Mouse (Mus musculus) forebrain, embryonic 13.5 days (tissue): Measurements from ENCODE around the gene Blm. TPM values are rescaled to one million over a fixed set of nuclear protein-coding genes. Genes with fewer than 3 reads are reported as not detected.

ENCODE experiments used
- ATAC-seq: fragments of 200-750 bp; cut with Nextera tagmentation; 2 replicates; pipeline ENCODE4 v1.8.0; 2017
- H3K27ac ChIP-seq: fragments of 300-500 bp; sonication (generic); 2 replicates; pipeline ENCODE4 v1.5.1; 2015; ENCODE audit warnings: inconsistent platforms, mild to moderate bottlenecking, moderate library complexity
- H3K27me3 ChIP-seq: fragments of 300-500 bp; sonication (generic); 2 replicates; pipeline ENCODE4 v1.6.1; 2015; ENCODE audit warnings: mild to moderate bottlenecking, inconsistent platforms
- H3K36me3 ChIP-seq: fragments of 300-500 bp; sonication (generic); 2 replicates; pipeline ENCODE4 v1.6.1; 2015; ENCODE audit warnings: mild to moderate bottlenecking, inconsistent platforms; ENCODE audit not compliant: poor library complexity, severe bottlenecking
- H3K4me1 ChIP-seq: fragments of 300-500 bp; sonication (generic); 2 replicates; pipeline ENCODE4 v1.6.1; 2015; ENCODE audit warnings: inconsistent platforms
- H3K4me2 ChIP-seq: fragments of 300-500 bp; sonication (generic); 2 replicates; pipeline ENCODE4 v1.6.1; 2015; ENCODE audit warnings: inconsistent platforms, mild to moderate bottlenecking, moderate library complexity
- H3K4me3 ChIP-seq: fragments of 300-500 bp; sonication (generic); 2 replicates; pipeline ENCODE4 v1.5.1; 2015; ENCODE audit warnings: mild to moderate bottlenecking, inconsistent platforms
- H3K9ac ChIP-seq: fragments of 300-500 bp; sonication (generic); 2 replicates; pipeline ENCODE4 v1.6.1; 2015; ENCODE audit warnings: mild to moderate bottlenecking, inconsistent platforms
- H3K9me3 ChIP-seq: fragments of 300-500 bp; sonication (generic); replicated peaks from 2 replicates; pipeline ENCODE4 v1.6.1; 2016; ENCODE audit warnings: inconsistent platforms
- WGBS: fragments of 180-500 bp; shearing (Covaris S2); methylation state at CpG from one replicate; pipeline ENCODE4 v1.1.7; 2015; 5-methylcytosine and 5-hydroxymethylcytosine counted together
- polyA plus RNA-seq: library from polyadenylated mRNA; unstranded; fragments of >200 nt; fragmentation: Nextera tagmentation; extraction: Ambion mirVana; gene quantifications from 2 replicates; pipeline ENCODE4 v1.2.1, GENCODE M21; 2015

The Blm gene
- polyA plus RNA-seq, 1 experiment from 2014 or later, result 23.7 TPM

- Histone ChIP-seq H3K27ac (no peak overlapping the region), H3K9me3 (no peaks in the 10 kb centered on the region), H3K36me3 (no peaks in the 10 kb centered on the region), H3K27me3 (no peaks in the 10 kb centered on the region), H3K9ac (no peak overlapping the region), H3K4me3 (no peak overlapping the region), H3K4me1 (peaks cover 4% of the 10 kb centered on the region; the same call in 1 of the 2 replicates), H3K4me2 (no peak overlapping the region)
- ATAC-seq, result no peak
- 68% methylated on average over 3 of the region's 3 CpGs for WGBS
Measured at GRCm38 (mm10) chr7:80443124-80443523, 91.8 kb downstream of the Blm start.

GRCm38 (mm10) chr7:80441986-80442904 is 92.7 kb downstream of the Blm start:
- H3K9me3 ChIP-seq, result no peaks in the 10 kb centered on the region
- no peaks in the 10 kb centered on the region for H3K27me3 ChIP-seq
- H3K4me1 ChIP-seq, result peaks cover 4% of the 10 kb centered on the region; the same call in 1 of the 2 replicates
- no peak overlapping the region for H3K4me3 ChIP-seq
- WGBS, result 57% methylated on average over 11 of the region's 11 CpGs
- peak; percentile 68; the same call in 1 of the 2 replicates for ATAC-seq
- no peaks in the 10 kb centered on the region for H3K36me3 ChIP-seq
- H3K4me2 ChIP-seq, result no peak overlapping the region
- peak overlapping the region; percentile 22; the same call in 1 of the 2 replicates for H3K27ac ChIP-seq
- no peak overlapping the region for H3K9ac ChIP-seq

GRCm38 (mm10) chr7:80440685-80441084 is 94.2 kb downstream of the Blm start:
- Histone ChIP-seq H3K4me2 (no peak overlapping the region), H3K9ac (no peak overlapping the region), H3K4me3 (no peak overlapping the region), H3K27me3 (no peaks in the 10 kb centered on the region), H3K4me1 (peaks cover 4% of the 10 kb centered on the region; the same call in 1 of the 2 replicates), H3K9me3 (no peaks in the 10 kb centered on the region), H3K27ac (no peak overlapping the region), H3K36me3 (no peaks in the 10 kb centered on the region)
- no peak for ATAC-seq
- WGBS, result 72% methylated on average over 4 of the region's 4 CpGs

GRCm38 (mm10) chr7:80439789-80440488 is 95.0 kb downstream of the Blm start:
- H3K36me3 ChIP-seq, result no peaks in the 10 kb centered on the region
- no peak overlapping the region for H3K4me2 ChIP-seq
- peaks cover 4% of the 10 kb centered on the region; the same call in 1 of the 2 replicates for H3K4me1 ChIP-seq
- no peaks in the 10 kb centered on the region for H3K9me3 ChIP-seq
- no peak overlapping the region for H3K9ac ChIP-seq
- H3K4me3 ChIP-seq, result no peak overlapping the region
- WGBS, result 85% methylated on average over 10 of the region's 10 CpGs
- H3K27me3 ChIP-seq, result no peaks in the 10 kb centered on the region
- no peak overlapping the region for H3K27ac ChIP-seq
- no peak for ATAC-seq

- Histone ChIP-seq H3K9ac (no peak overlapping the region), H3K27me3 (no peaks in the 10 kb centered on the region), H3K9me3 (no peaks in the 10 kb centered on the region), H3K27ac (no peak overlapping the region), H3K4me1 (peaks cover 4% of the 10 kb centered on the region; the same call in 1 of the 2 replicates), H3K36me3 (no peaks in the 10 kb centered on the region), H3K4me3 (no peak overlapping the region), H3K4me2 (no peak overlapping the region)
- 37% methylated on average over 15 of the region's 15 CpGs for WGBS
- ATAC-seq, result no peak
Measured at GRCm38 (mm10) chr7:80439032-80439760, 95.7 kb downstream of the Blm start.

- Histone ChIP-seq H3K4me1 (no peaks in the 10 kb centered on the region), H3K9me3 (no peaks in the 10 kb centered on the region), H3K27ac (no peak overlapping the region), H3K4me2 (no peak overlapping the region), H3K4me3 (no peak overlapping the region), H3K36me3 (no peaks in the 10 kb centered on the region), H3K27me3 (no peaks in the 10 kb centered on the region), H3K9ac (no peak overlapping the region)
- no peak for ATAC-seq
- 86% methylated on average over 7 of the region's 7 CpGs for WGBS
Measured at GRCm38 (mm10) chr7:80436571-80436970, 98.3 kb downstream of the Blm start.

- Histone ChIP-seq H3K27ac (no peak overlapping the region), H3K4me3 (no peak overlapping the region), H3K4me2 (no peak overlapping the region), H3K9me3 (no peaks in the 10 kb centered on the region), H3K27me3 (no peaks in the 10 kb centered on the region), H3K4me1 (no peaks in the 10 kb centered on the region), H3K36me3 (no peaks in the 10 kb centered on the region), H3K9ac (no peak overlapping the region)
- no peak for ATAC-seq
- 94% methylated on average over 3 of the region's 3 CpGs for WGBS
Measured at GRCm38 (mm10) chr7:80435594-80435993, 99.3 kb downstream of the Blm start.

- H3K4me1 ChIP-seq, result no peaks in the 10 kb centered on the region
- H3K9me3 ChIP-seq, result no peaks in the 10 kb centered on the region
- no peaks in the 10 kb centered on the region for H3K36me3 ChIP-seq
- H3K9ac ChIP-seq, result no peak overlapping the region
- H3K4me2 ChIP-seq, result no peak overlapping the region
- no peak for ATAC-seq
- no peaks in the 10 kb centered on the region for H3K27me3 ChIP-seq
- WGBS, result 91% methylated on average over 12 of the region's 12 CpGs
- no peak overlapping the region for H3K27ac ChIP-seq
- H3K4me3 ChIP-seq, result no peak overlapping the region
Measured at GRCm38 (mm10) chr7:80429661-80430060, 105.3 kb downstream of the Blm start.

GRCm38 (mm10) chr7:80427730-80428129 is 107.2 kb downstream of the Blm start:
- 85% methylated on average over 5 of the region's 5 CpGs for WGBS
- Histone ChIP-seq H3K9me3 (no peaks in the 10 kb centered on the region), H3K4me1 (no peaks in the 10 kb centered on the region), H3K4me2 (no peak overlapping the region), H3K27me3 (no peaks in the 10 kb centered on the region), H3K36me3 (no peaks in the 10 kb centered on the region), H3K27ac (no peak overlapping the region), H3K9ac (no peak overlapping the region), H3K4me3 (no peak overlapping the region)
- ATAC-seq, result no peak

GRCm38 (mm10) chr7:80426363-80426762 is 108.6 kb downstream of the Blm start:
- H3K9me3 ChIP-seq, result no peaks in the 10 kb centered on the region
- 90% methylated on average over 7 of the region's 7 CpGs for WGBS
- H3K4me1 ChIP-seq, result no peaks in the 10 kb centered on the region
- no peak for ATAC-seq
- no peak overlapping the region for H3K4me2 ChIP-seq
- no peak overlapping the region for H3K27ac ChIP-seq
- H3K4me3 ChIP-seq, result no peak overlapping the region
- H3K9ac ChIP-seq, result no peak overlapping the region
- H3K27me3 ChIP-seq, result no peaks in the 10 kb centered on the region
- no peaks in the 10 kb centered on the region for H3K36me3 ChIP-seq

GRCm38 (mm10) chr7:80424722-80425121 is 110.2 kb downstream of the Blm start:
- ATAC-seq, result no peak
- Histone ChIP-seq H3K36me3 (no peaks in the 10 kb centered on the region), H3K4me1 (no peaks in the 10 kb centered on the region), H3K27me3 (no peaks in the 10 kb centered on the region), H3K9ac (no peak overlapping the region), H3K4me2 (no peak overlapping the region), H3K9me3 (no peaks in the 10 kb centered on the region), H3K27ac (no peak overlapping the region), H3K4me3 (no peak overlapping the region)
- 83% methylated on average over 6 of the region's 6 CpGs for WGBS
